Mouse (Mus musculus) hindbrain, embryonic 10.5 days (tissue): Measurements from ENCODE around the gene Arf3. TPM values are rescaled to one million over a fixed set of nuclear protein-coding genes. Genes with fewer than 3 reads are reported as not detected.

ENCODE experiments used
- DNase-seq: peaks from one replicate; pipeline ENCODE4 v3.0.0-alpha.2; 2017; ENCODE audit warnings: low spot score
- H3K27ac ChIP-seq: fragments of 300-500 bp; sonication (generic); 2 replicates; pipeline ENCODE4 v1.5.1; 2016; ENCODE audit warnings: mild to moderate bottlenecking, moderate library complexity
- H3K27me3 ChIP-seq: fragments of 300-500 bp; sonication (generic); 2 replicates; pipeline ENCODE4 v1.6.1; 2016; ENCODE audit warnings: mild to moderate bottlenecking; ENCODE audit not compliant: poor library complexity, insufficient read depth, severe bottlenecking
- H3K36me3 ChIP-seq: fragments of 300-500 bp; sonication (generic); 2 replicates; pipeline ENCODE4 v1.6.1; 2016; ENCODE audit warnings: mild to moderate bottlenecking, moderate library complexity
- H3K4me1 ChIP-seq: fragments of 300-500 bp; sonication (generic); replicated peaks from 2 replicates; pipeline ENCODE4 v1.6.1; 2016; ENCODE audit warnings: mild to moderate bottlenecking
- H3K4me3 ChIP-seq: fragments of 300-500 bp; sonication (generic); 2 replicates; pipeline ENCODE4 v1.5.1; 2016; ENCODE audit warnings: mild to moderate bottlenecking, moderate library complexity
- H3K9me3 ChIP-seq: fragments of 300-500 bp; sonication (generic); 2 replicates; pipeline ENCODE4 v1.6.1; 2016; ENCODE audit warnings: mild to moderate bottlenecking, moderate library complexity
- WGBS: fragments of 180-500 bp; shearing (Covaris S2); methylation state at CpG from one replicate; pipeline ENCODE4 v1.1.7; 2016; 5-methylcytosine and 5-hydroxymethylcytosine counted together
- polyA plus RNA-seq: library from polyadenylated mRNA; unstranded; fragments of >200 nt; fragmentation: Nextera tagmentation; extraction: Ambion mirVana; gene quantifications from 2 replicates; pipeline ENCODE4 v1.2.1, GENCODE M21; 2016

Gene Arf3
- polyA plus RNA-seq, 1 experiment from 2014 or later: 45.1 TPM

- Histone ChIP-seq H3K4me1 (peaks cover 46% of the 10 kb centered on the region), H3K36me3 (no peaks in the 10 kb centered on the region), H3K4me3 (no peak overlapping the region), H3K9me3 (no peaks in the 10 kb centered on the region), H3K27me3 (no peaks in the 10 kb centered on the region), H3K27ac (peak overlapping the region; percentile 86; the same call in 1 of the 2 replicates)
- 84% methylated on average over 2 of the region's 2 CpGs for WGBS
- no peak for DNase-seq
These were observed 73.3 kb downstream of the Arf3 start for GRCm38 (mm10) chr15:98689682-98690081.

Other genes starting within 250 kb of the Arf3 start
- gene Kansl2, start 228.9 kb downstream of the Arf3 start, polyA plus RNA-seq: 134 and 151 TPM in 2 replicates
- gene Ccnt1, start 192.3 kb downstream of the Arf3 start, polyA plus RNA-seq: 53.7 and 57.6 TPM in 2 replicates
- not detected in 2 replicates for gene 4930415O20Rik, start 192.2 kb downstream of the Arf3 start, polyA plus RNA-seq
- 11.6 and 12.0 TPM in 2 replicates for gene Adcy6, start 153.1 kb downstream of the Arf3 start, polyA plus RNA-seq
- gene Cacnb3, start 132.4 kb downstream of the Arf3 start, polyA plus RNA-seq: 38.8 and 58.6 TPM in 2 replicates
- gene Ddx23, start 100.3 kb downstream of the Arf3 start, polyA plus RNA-seq: 22.8 and 23.8 TPM in 2 replicates
- 3.7 and 5.8 TPM in 2 replicates for gene Rnd1, start 85.8 kb downstream of the Arf3 start, polyA plus RNA-seq
- gene Ccdc65, start 55.0 kb downstream of the Arf3 start, polyA plus RNA-seq: 1.7 and 3.1 TPM in 2 replicates
- gene Fkbp11, start 35.0 kb downstream of the Arf3 start, polyA plus RNA-seq: 12.9 and 15.9 TPM in 2 replicates
- 0.21 and 0.44 TPM in 2 replicates for gene Wnt10b, start 14.9 kb upstream of the Arf3 start, polyA plus RNA-seq
- gene Wnt1, start 26.6 kb upstream of the Arf3 start, polyA plus RNA-seq: 13.7 and 13.8 TPM in 2 replicates
- 0.21 and 0.56 TPM in 2 replicates for gene Ddn, start 46.3 kb upstream of the Arf3 start, polyA plus RNA-seq
- 88.7 and 89.0 TPM in 2 replicates for gene Prkag1, start 68.3 kb upstream of the Arf3 start, polyA plus RNA-seq
- gene Kmt2d, start 108.0 kb upstream of the Arf3 start, polyA plus RNA-seq: 10.2 and 11.2 TPM in 2 replicates
- gene Rhebl1, start 131.3 kb upstream of the Arf3 start, polyA plus RNA-seq: 21.0 and 25.7 TPM in 2 replicates
- 0.42 and 0.46 TPM in 2 replicates for gene Dhh, start 135.3 kb upstream of the Arf3 start, polyA plus RNA-seq
- gene Lmbr1l, start 155.0 kb upstream of the Arf3 start, polyA plus RNA-seq: 22.3 and 25.5 TPM in 2 replicates
- 2,254 and 2,463 TPM in 2 replicates for gene Tuba1b, start 171.4 kb upstream of the Arf3 start, polyA plus RNA-seq
- gene Gm49450, start 190.3 kb upstream of the Arf3 start, polyA plus RNA-seq: not detected in 2 replicates
- 4,838 and 8,764 TPM in 2 replicates for gene Tuba1a, start 190.5 kb upstream of the Arf3 start, polyA plus RNA-seq